Mouse (Mus musculus): ENCODE data around the gene Ift74. TPM values are rescaled to one million over a fixed set of nuclear protein-coding genes. Genes with fewer than 3 reads are reported as not detected.

The Ift74 gene
- 46.2 and 46.3 TPM in 2 replicates for polyA plus RNA-seq (2015; fragmentation: Nextera tagmentation; extraction: Ambion mirVana)

GRCm38 (mm10) chr4:94613972-94614626 is at the start of gene Ift74:
Ift74 (plus strand) TSS chr4:94614491.
- peak within 1 kb of the TSS; percentile 74 for H3K4me2 ChIP-seq
- no peaks in the 10 kb centered on the region for H3K9me3 ChIP-seq (replicated peaks)
- H3K4me1 ChIP-seq = peaks cover 16% of the 10 kb centered on the region
- H3K27ac ChIP-seq = peak within 1 kb of the TSS; percentile 80
- no peaks in the 10 kb centered on the region for H3K36me3 ChIP-seq (ENCODE audit: poor library complexity, severe bottlenecking)
- H3K4me3 ChIP-seq = peak within 1 kb of the TSS; percentile 70
- ATAC-seq = peak; percentile 100
- H3K9ac ChIP-seq = peak within 1 kb of the TSS; percentile 84
- WGBS = 1% methylated on average over 29 of the region's 29 CpGs
- no peaks in the 10 kb centered on the region for H3K27me3 ChIP-seq

- Histone ChIP-seq H3K27me3 (no peaks in the 10 kb centered on the region), H3K9ac (no peak overlapping the region), H3K27ac (no peak overlapping the region), H3K4me3 (no peak overlapping the region), H3K4me1 (no peaks in the 10 kb centered on the region), H3K9me3 (replicated peaks) (no peaks in the 10 kb centered on the region), H3K4me2 (no peak overlapping the region), H3K36me3 (ENCODE audit: poor library complexity, severe bottlenecking) (peaks cover 55% of the 10 kb centered on the region)
- no peak for ATAC-seq
- 93% methylated on average over 4 of the region's 4 CpGs for WGBS
Observed at GRCm38 (mm10) chr4:94572677-94573076, 41.6 kb upstream of the Ift74 start.

- Histone ChIP-seq H3K27ac (no peak overlapping the region), H3K4me1 (0 out of 2 replicates have a peak, but pooled peaks cover 5% of the 10 kb centered on the region), H3K9me3 (replicated peaks) (no peaks in the 10 kb centered on the region), H3K9ac (no peak overlapping the region), H3K4me2 (no peak overlapping the region), H3K36me3 (ENCODE audit: poor library complexity, severe bottlenecking) (no peaks in the 10 kb centered on the region), H3K27me3 (no peaks in the 10 kb centered on the region), H3K4me3 (no peak overlapping the region)
- ATAC-seq = no peak
- 91% methylated on average over 4 of the region's 4 CpGs for WGBS
Observed at GRCm38 (mm10) chr4:94591765-94592381, 22.4 kb upstream of the Ift74 start.

GRCm38 (mm10) chr4:94592709-94593108 is 21.6 kb upstream of the Ift74 start:
- Histone ChIP-seq H3K9me3 (replicated peaks) (no peaks in the 10 kb centered on the region), H3K27me3 (no peaks in the 10 kb centered on the region), H3K36me3 (ENCODE audit: poor library complexity, severe bottlenecking) (no peaks in the 10 kb centered on the region), H3K27ac (no peak overlapping the region), H3K9ac (no peak overlapping the region), H3K4me1 (0 out of 2 replicates have a peak, but pooled peaks cover 5% of the 10 kb centered on the region), H3K4me2 (no peak overlapping the region), H3K4me3 (no peak overlapping the region)
- no peak for ATAC-seq

GRCm38 (mm10) chr4:94601395-94601794 is 12.9 kb upstream of the Ift74 start:
- Histone ChIP-seq H3K9ac (no peak overlapping the region), H3K4me2 (peak overlapping the region; percentile 74), H3K27me3 (no peaks in the 10 kb centered on the region), H3K9me3 (replicated peaks) (no peaks in the 10 kb centered on the region), H3K4me1 (peaks cover 23% of the 10 kb centered on the region), H3K36me3 (ENCODE audit: poor library complexity, severe bottlenecking) (no peaks in the 10 kb centered on the region), H3K27ac (no peak overlapping the region), H3K4me3 (peak overlapping the region; percentile 99)
- 91% methylated on average over 4 of the region's 4 CpGs for WGBS
- ATAC-seq = no peak

GRCm38 (mm10) chr4:94602496-94603030 is 11.7 kb upstream of the Ift74 start:
- no peak; the same call in 1 of the 2 replicates for ATAC-seq
- H3K27me3 ChIP-seq = no peaks in the 10 kb centered on the region
- no peaks in the 10 kb centered on the region for H3K9me3 ChIP-seq (replicated peaks)
- H3K4me2 ChIP-seq = peak overlapping the region; percentile 74
- WGBS = under 1% methylated on average over 33 of the region's 33 CpGs
- peaks cover 23% of the 10 kb centered on the region for H3K4me1 ChIP-seq
- H3K27ac ChIP-seq = peak overlapping the region; percentile 91
- H3K4me3 ChIP-seq = peak overlapping the region; percentile 99
- no peaks in the 10 kb centered on the region for H3K36me3 ChIP-seq (ENCODE audit: poor library complexity, severe bottlenecking)
- H3K9ac ChIP-seq = peak overlapping the region; percentile 96

GRCm38 (mm10) chr4:94603031-94603629 is 11.2 kb upstream of the Ift74 start, which contains the start of gene Plaa:
Plaa (minus strand) TSS chr4:94603244.
- H3K36me3 ChIP-seq (ENCODE audit: poor library complexity, severe bottlenecking) = no peaks in the 10 kb centered on the region
- peak within 1 kb of the TSS; percentile 96 for H3K9ac ChIP-seq
- peak within 1 kb of the TSS; percentile 91 for H3K27ac ChIP-seq
- H3K4me1 ChIP-seq = peaks cover 23% of the 10 kb centered on the region
- peak; percentile 100 for ATAC-seq
- peak within 1 kb of the TSS; percentile 74 for H3K4me2 ChIP-seq
- H3K27me3 ChIP-seq = no peaks in the 10 kb centered on the region
- under 1% methylated on average over 61 of the region's 61 CpGs for WGBS
- H3K4me3 ChIP-seq = peak within 1 kb of the TSS; percentile 99
- no peaks in the 10 kb centered on the region for H3K9me3 ChIP-seq (replicated peaks)

GRCm38 (mm10) chr4:94604452-94605019 is 9.8 kb upstream of the Ift74 start:
- Histone ChIP-seq H3K27me3 (no peaks in the 10 kb centered on the region), H3K4me2 (0 out of 2 replicates have a peak overlapping the region, but pooled peaks have one; percentile 74), H3K36me3 (ENCODE audit: poor library complexity, severe bottlenecking) (no peaks in the 10 kb centered on the region), H3K4me3 (no peak overlapping the region), H3K27ac (no peak overlapping the region), H3K9ac (no peak overlapping the region), H3K9me3 (replicated peaks) (no peaks in the 10 kb centered on the region), H3K4me1 (peaks cover 23% of the 10 kb centered on the region)
- no peak for ATAC-seq
- WGBS = 85% methylated on average over 2 of the region's 2 CpGs

- H3K4me1 ChIP-seq = peaks cover 21% of the 10 kb centered on the region
- no peaks in the 10 kb centered on the region for H3K36me3 ChIP-seq (ENCODE audit: poor library complexity, severe bottlenecking)
- no peaks in the 10 kb centered on the region for H3K27me3 ChIP-seq
- WGBS = 90% methylated on average over 2 of the region's 2 CpGs
- H3K9ac ChIP-seq = no peak overlapping the region
- H3K27ac ChIP-seq = no peak overlapping the region
- no peaks in the 10 kb centered on the region for H3K9me3 ChIP-seq (replicated peaks)
- H3K4me2 ChIP-seq = no peak overlapping the region
- no peak for ATAC-seq
- no peak overlapping the region for H3K4me3 ChIP-seq
Observed at GRCm38 (mm10) chr4:94605591-94605990, 8.7 kb upstream of the Ift74 start.

- 79% methylated on average over 3 of the region's 3 CpGs for WGBS
- ATAC-seq = no peak
Observed at GRCm38 (mm10) chr4:94610339-94610738, 4.0 kb upstream of the Ift74 start.

GRCm38 (mm10) chr4:94614627-94615006 is 326 bp downstream of the Ift74 start:
- 0% methylated on average over 18 of the region's 18 CpGs for WGBS
- H3K4me3 ChIP-seq = peak overlapping the region; percentile 70
- peak; percentile 79 for ATAC-seq
- H3K4me2 ChIP-seq = peak overlapping the region; percentile 74
- peaks cover 16% of the 10 kb centered on the region for H3K4me1 ChIP-seq
- H3K36me3 ChIP-seq (ENCODE audit: poor library complexity, severe bottlenecking) = no peaks in the 10 kb centered on the region
- no peaks in the 10 kb centered on the region for H3K9me3 ChIP-seq (replicated peaks)
- H3K27me3 ChIP-seq = no peaks in the 10 kb centered on the region
- H3K9ac ChIP-seq = peak overlapping the region; percentile 84
- H3K27ac ChIP-seq = peak overlapping the region; percentile 80

More at GRCm38 (mm10) chr4:94610339-94610738, 4.0 kb upstream of the Ift74 start:
- no peaks in the 10 kb centered on the region for H3K36me3 ChIP-seq (ENCODE audit: poor library complexity, severe bottlenecking)
- no peak overlapping the region for H3K9ac ChIP-seq
- H3K27me3 ChIP-seq = no peaks in the 10 kb centered on the region
- H3K4me3 ChIP-seq = no peak overlapping the region
- no peaks in the 10 kb centered on the region for H3K9me3 ChIP-seq (replicated peaks)
- peaks cover 4% of the 10 kb centered on the region for H3K4me1 ChIP-seq
- no peak overlapping the region for H3K27ac ChIP-seq
- no peak overlapping the region for H3K4me2 ChIP-seq

- Histone ChIP-seq H3K4me2 (no peak overlapping the region), H3K9me3 (replicated peaks) (no peaks in the 10 kb centered on the region)
- WGBS = 96% methylated on average over 2 of the region's 2 CpGs
Observed at GRCm38 (mm10) chr4:94620077-94620476, 5.8 kb downstream of the Ift74 start.

More at GRCm38 (mm10) chr4:94620077-94620476, 5.8 kb downstream of the Ift74 start:
- peaks cover 15% of the 10 kb centered on the region for H3K4me1 ChIP-seq
- ATAC-seq = no peak
- H3K27ac ChIP-seq = no peak overlapping the region
- H3K9ac ChIP-seq = no peak overlapping the region
- H3K4me3 ChIP-seq = no peak overlapping the region
- H3K27me3 ChIP-seq = no peaks in the 10 kb centered on the region
- peaks cover 20% of the 10 kb centered on the region for H3K36me3 ChIP-seq (ENCODE audit: poor library complexity, severe bottlenecking)
